Mouse (Mus musculus): ENCODE results near the gene Rims3.
A peak's percentile ranks its signal among the peaks of the same experiment; 100 is the strongest.

Gene Rims3

DNA sequence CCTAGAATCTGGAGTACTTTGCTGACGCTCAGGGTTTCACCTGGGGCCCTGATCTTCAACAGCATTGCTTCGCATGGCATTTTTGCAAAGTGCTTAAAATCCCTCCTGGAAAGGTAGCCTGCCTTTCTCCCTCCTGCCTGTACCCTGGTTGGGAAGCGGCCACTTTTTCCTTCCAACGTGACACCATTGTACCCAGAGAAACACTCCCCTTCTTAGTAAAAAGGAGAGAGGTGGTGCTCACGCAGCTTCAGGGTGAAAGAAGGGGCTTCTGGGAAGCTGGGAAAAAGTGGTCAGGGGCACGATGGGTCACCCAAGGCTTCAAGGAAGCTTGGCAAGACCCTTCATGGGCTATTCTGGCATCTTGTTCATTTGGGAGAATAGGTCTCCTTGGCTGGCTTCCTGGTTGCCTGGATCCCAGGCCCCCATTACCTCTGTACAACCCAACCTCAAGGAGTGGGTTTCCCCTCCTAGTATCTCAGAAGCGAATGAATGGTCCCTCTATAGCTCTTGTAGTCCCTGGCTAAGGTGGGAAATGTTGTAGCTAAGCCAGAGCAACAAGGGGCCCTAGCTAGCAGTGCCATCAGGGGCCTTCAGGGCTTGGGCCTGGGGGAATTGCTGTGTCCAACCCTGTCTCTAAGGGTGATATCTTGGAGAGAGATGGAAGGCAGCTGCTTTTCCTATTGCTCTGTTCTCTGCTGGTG, 894 bp downstream of the Rims3 start:
- no peak for DNase-seq

DNA sequence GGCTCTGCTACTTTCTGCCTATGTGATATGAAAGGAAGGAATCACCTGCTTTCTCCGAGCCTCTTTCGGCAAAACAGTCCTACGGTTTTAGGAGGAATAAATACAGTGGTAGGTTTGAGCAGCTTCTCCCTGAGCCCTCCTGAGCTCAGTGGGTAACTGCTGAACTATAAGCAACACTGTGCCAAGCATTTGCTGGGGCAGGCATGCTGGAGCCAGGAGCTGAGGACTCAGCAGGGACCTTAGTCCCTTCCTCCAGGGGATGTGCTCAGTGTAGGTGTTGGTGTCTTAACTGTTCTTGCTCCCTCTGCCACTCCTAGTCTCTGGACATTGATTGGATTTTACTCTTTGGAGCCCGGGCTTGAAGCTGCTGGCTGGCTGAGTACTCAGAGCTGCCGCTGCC, 1.8 kb downstream of the Rims3 start:
- DNase-seq: no peak

DNA sequence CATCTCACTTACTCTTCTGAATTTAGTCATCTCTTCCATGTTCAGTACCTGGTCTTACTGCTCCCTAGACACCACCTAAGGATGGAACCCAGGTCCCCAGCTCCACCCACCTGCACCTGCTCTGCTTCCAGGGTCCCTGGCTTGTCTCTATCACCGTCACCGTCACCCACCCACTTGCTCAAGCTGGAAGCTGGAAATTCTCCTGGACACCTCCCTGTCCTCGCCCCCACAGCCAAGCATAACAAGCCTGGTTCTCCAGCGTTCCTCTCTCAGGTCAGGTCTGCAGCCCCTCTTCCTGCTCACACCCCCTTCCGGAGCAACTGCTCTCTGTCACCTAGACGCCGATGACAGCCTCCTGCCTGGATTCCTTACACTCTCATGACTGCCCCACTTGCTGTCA, 5.2 kb downstream of the Rims3 start:
- no peak for DNase-seq

DNA sequence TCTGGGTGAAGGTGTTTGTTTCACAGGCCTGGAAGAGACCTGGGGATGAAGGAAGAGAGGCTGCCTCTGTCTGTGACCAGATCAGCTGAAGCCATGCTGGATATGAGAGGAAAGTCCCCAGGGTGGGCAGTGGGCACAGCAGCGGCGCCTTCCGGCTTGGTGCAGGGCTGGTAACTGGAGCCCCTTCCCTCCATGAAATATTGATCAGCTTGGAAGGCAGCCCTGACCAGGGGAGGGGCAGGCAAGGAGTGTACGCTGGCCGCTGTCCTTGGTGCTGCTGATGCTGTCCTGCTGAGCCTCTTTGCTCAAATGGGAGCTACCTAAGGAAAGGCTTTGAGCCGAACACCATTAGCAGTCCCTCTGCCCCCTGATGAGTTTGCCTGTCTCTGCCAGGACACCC, 11.6 kb downstream of the Rims3 start:
- peak; percentile 11 to 14 for DNase-seq

DNA sequence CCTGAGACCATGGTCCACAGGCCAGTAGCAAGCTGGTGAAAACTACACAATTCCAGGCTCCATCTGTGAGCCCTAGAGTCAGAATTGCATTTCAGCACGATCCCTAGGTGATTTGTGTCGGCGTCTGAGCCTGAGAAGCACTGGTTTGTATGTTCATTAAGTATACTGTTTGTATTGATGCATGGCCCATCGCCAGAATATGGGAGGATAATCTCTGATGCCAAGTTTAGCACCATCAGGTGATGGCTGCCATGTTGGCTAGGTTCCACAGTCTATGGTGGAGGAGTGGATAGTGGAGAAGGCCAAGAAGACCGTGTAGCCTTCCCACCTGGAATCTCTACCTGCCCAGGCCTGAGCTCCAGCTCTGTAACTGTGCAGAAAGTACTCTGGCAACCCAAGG, 13.6 kb downstream of the Rims3 start:
- no peak for DNase-seq

DNA sequence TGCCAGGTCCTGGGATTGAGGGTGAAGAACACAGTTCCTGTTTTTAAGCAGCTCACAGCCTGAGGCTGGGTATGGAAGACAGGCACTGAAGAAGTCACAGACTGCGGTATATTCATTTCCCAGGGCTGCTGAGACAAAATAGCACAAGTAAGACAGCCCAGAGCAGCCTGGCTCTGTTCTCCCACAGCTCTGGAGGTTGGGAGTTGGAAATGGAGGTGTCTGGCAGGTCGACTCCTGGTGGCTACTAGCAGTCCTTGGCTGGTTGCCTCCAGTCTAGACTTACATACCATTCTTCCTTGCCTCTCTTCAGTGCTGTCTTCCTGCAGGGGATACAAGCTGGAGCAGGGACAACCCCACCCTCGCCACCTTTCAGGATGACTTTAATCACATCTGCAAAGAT, 14.4 kb downstream of the Rims3 start:
- no peak for DNase-seq

DNA sequence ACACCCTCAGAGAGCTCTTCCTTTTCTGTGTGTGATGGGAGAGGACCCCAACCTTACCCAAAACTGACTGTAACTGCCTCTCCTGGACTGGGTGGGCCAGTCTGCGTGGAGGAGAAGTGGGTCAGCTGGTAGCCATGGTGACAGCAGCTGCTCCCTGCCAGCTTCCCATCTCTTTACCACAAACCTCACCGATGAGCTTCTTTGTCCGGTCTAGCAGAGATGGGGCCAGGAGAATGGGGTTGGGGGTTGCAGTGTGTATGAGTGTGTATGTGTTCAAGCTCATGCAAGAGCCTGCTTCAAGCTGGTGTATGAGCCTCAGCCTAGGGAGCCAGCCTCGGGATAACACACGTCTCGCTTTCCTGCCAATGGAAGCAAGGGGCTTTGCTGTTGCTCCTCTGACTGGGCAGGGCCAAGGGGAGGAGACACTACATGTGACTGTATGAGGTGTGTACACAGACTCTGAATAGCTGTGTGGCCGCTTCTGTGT, 15.7 kb downstream of the Rims3 start:
- no peak for DNase-seq

DNA sequence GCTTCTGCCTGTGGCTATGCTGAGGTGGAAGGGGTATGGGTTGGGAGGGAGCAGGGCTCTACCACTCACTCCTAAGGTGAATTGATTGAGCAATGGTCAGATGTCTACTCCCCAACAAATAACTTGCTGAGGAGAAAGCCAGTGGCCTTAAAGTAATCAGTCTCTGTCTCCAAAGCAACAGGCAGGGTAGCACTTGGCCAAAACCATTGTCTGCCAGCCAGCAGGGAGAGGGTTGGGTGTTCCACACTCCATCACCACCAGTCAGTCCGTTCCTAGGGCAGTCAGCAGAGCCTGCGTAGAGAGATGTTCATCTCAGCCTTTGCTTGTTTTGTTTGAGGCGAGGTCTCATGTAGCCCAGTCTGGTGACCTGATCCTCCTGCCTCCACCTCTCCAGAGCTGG, 21.3 kb downstream of the Rims3 start:
- DNase-seq: no peak

DNA sequence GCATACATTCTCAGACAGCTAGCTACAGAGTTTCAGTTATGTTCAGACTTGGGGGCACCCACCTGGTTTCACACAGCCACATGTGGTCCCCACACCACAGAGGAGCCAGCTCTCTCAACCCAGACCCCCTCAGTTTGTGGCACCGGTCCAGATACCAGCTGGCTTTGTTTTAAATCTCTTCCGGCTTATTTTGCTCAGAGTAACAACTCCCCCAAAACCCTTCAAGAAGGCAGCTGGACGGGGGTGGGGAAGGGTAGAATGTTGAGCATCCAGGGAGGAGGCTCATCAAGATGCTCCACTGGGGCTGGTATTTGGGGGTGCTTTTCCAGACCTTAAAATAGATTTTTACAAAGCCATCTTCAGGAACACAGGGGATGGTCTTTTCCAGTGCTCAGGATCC, 24.1 kb downstream of the Rims3 start:
- DNase-seq: no peak

DNA sequence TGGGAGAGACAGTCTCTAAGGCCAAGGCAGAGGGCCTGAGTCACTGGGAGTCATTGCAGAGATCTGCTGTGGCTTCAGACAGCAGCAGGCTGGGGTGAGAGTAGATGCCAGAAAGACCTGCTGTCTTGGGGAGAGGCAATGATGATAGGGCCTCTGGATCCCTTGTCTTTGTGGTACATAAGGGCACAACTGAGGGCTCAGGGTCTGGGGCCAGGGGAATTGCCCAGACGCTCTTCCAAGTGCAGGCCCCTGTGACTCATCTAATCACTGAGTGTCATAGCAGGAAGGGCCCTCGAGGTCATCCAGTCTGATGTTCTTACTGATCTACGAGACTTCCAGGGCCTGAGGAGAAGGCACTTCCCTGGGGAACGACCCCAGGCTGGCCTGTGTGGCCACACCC, 24.8 kb downstream of the Rims3 start:
- DNase-seq: no peak

DNA sequence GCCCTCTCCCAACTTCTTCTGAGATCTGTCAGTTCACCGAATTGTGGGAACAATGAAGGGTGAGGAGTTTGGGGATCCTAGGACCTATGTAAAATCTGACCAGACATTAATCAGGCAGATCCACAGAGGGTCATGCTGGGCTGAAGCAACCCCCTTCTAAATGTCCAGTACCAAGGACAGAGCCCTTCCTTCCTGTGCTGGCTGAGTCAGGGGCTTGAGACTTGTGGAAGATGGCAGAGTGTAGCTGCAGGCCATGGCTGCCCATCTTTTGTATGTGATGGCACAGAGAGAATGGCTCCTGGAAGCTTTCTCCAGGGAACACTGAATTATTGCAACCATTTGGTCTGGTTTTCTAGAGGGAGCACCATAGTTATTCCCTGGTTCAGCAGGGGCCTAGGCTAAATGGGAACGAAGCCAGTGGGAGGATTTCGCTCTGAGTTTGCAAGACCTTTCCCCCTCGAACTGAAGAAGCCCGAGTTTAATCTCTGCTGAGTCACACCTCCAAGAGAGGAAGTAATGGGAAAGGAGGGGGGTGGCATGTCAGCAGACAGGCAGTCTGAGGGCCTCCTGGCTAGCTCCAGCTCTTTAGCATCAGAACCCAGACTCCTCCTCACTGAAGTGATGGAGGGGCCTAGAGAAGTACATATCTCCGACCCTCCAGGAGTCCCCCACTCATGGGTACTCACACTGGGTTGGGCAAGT, 26.3 kb downstream of the Rims3 start:
- no peak for DNase-seq

DNA sequence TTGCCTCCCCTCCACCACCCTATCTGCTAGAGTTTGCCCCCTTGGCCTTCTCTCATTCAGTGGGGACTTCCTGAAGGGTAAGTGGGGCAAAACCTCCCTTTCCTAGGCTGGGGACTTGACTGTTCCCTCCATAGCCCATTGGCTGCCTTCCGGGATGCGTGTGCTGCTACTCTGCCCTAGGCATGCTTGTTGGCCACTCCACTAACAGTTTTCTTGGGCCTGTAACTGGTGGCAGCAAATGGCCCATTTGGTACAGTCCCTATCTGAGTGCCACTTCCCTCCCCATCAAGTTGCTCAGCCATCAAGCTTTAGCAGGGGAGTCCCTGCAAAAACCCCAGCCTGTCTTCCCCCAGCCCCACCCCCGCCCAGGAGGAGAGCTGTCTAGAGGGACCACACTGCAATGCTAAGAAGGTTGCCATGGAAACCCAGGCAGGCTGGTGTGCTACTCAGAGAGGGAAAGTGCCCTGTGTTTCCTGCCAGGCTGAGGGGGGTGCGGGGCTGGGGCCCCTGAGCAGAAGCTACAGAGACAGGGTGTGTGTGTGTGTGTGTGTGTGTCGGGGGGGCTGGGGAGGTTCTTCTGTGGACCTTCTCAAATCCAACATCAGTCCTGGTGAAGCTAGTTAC, 27.5 kb downstream of the Rims3 start:
- DNase-seq: no peak

DNA sequence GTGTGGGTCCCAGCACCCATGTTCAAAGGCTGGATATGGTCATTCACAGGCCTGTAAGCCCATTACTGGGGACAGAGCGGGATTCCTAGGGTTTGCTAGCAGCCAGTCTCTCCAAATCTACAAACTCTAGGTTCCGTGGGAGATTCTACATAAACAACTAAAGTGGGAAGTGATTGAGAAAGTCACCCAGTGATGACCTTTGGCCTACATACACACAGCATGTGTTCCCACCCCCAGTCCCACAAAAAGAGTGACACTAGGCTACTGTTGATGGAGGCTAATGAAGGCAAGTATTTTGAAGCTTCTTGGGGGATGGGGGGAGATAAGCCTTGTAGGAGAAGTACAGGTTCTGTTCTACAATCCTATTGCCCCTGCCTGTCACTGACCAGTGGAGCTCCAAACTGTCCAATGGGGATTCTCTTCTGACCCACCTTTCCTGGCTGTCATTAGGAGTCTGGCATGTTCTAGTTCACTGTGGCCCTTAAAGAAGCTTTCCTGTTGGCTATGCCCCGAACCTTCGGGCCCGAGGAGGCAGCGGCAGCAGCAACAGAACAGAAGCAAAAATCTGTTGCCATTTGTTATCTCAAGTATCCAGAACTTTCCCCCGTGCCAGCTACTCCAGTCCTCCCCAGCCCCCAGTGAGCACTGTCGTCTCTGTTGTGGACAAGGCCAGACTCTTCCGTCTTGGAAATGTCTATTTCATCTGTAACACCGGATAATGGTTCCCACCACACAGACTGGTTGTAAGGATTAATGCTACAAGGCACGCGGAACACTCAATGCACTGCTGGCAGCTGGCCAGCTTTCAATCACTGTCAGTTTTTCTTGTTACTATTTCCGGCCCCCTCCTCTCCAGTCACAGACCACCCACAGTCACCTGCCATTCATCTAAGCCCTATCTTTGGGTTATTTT, 30.8 kb downstream of the Rims3 start:
- no peak for DNase-seq

DNA sequence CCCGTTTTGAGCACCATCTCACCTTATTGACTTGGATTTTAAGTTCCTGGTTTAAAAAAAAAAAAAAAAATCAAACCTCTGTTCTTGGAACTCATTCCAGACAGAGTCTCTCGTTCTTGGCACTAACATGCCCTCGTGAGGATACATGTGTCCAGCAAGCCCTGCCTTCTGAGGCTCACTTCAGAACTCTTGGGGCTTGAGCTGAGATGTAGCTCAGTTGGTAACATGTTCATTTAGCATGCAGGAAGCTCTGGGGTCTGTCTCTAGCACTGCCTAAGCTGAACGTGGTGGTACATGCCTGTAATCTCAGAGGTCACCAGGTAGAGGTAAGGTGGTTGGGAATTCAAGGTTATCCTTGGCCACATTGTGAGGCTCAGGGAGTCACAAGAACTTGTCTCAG, 31.5 kb downstream of the Rims3 start:
- no peak for DNase-seq

DNA sequence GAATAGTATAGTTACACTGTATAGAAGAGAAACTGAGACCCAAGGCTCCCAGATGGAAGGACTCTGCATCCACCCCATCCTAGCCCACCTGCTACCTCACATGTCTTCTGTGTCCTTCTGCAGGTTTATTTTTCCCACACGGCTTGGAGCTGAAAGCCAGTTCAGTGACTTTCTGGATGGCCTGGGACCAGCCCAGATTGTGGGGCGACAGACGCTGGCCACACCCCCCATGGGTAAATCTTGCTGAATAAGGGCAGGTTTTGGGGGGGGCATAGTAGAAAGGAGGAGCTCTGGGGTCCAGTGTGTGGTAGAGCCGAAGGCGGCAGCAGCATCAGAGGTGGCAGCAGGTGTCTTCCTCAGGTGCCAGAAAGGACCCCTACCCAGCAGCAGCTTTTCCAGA, 32.2 kb downstream of the Rims3 start:
- DNase-seq: no peak

DNA sequence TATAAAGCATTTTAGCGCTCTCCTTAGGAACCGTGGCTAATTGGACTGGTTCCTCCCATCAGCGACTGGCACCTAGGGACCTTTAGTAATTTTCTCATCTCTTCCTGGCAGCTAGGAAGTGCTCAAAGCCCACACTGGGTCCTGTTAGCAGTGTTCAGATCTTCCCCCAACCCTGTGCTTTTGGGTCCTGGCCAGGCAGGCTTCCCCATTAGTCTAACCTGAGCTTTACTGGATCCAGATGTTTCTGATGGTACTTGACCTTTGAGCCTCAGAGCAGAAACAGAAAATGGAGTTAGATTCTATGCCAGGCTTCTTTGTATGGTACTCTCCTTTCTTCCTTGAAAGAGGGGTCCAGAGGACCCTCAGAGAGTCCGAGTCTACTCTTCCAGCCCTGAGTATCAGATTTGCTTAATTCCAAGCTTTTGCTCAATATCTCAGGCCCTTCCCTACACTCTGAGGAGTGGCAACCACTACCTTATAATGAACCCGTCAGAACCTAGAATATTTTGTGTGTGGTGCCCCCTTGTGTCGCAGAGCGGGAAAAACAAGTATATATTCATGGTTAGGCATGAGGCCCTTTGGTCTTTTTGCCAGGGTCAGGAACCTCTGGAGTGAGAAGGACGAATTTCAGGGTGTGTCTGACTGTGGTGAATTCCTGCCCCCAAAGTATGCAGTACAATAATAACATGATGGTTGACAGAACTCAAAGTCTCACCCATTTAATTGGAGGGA, 32.9 kb downstream of the Rims3 start:
- DNase-seq: peak; percentile 65 to 70

DNA sequence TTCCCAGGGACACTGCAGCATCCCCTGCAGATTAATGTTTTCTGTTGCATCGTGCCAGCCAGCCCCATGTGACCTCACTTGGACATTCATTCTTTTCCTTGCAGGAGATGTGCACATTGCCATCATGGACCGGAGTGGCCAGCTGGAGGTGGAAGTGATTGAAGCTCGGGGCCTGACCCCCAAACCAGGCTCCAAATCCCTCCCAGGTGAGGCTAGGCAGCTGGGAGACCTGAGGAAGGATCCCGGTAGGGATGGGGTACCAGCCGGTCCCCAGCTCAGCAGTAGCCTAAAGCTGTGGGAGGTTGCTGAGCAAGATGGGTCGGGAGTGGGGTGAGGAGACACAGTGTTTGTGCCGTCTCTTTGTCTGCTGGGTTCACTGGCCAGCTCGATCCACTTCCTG, 34.3 kb downstream of the Rims3 start:
- DNase-seq: no peak

DNA sequence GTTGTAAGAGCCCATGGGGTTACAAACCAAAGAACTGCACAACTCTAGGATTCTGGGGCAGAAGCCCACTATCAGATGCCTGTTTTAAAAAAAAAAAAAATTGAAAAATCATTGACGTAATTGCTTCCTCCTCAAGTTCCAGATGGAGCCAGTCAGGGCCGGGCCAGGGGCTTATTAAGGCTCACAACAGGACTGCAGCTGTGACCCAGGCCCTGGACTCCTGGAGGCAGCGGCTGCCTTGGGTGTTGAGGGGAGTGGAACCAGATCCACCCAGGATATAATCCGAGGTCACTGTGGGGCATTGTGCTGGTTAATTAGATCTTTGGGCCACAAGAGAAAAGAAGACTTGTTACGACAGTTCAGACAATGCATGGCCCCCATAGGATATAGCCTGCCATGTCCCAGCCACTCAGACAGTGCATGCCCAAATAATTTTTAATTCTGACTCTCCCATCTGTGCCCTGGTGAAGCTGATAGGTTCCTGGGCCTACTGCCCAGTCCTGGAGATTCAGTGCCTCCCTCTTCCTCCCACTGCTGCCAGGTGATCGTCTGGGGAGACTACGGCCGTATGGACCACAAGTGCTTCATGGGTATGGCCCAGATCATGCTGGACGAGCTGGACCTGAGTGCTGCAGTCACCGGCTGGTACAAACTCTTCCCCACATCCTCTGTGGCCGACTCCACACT, 36.3 kb downstream of the Rims3 start:
- no peak for DNase-seq

DNA sequence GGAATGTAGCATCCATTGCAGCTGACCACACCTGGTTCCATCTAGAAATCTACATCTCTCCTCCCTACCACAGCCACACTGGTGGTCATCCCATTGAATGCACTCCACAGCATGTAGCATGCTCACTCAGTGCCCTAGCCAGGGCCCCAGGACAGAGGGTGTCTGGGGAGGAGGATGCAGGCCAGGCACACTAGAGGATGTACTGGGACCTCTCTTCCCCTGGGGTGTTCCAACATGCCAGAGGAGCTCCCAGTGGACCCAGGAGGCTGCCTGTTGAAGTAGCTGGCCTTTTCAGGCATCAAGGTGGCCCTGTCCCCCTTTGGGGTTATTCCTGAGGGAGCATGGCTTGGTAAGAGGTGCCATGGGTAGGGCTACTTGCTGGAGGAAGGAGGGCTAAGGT, 37.3 kb downstream of the Rims3 start:
- DNase-seq: no peak

DNA sequence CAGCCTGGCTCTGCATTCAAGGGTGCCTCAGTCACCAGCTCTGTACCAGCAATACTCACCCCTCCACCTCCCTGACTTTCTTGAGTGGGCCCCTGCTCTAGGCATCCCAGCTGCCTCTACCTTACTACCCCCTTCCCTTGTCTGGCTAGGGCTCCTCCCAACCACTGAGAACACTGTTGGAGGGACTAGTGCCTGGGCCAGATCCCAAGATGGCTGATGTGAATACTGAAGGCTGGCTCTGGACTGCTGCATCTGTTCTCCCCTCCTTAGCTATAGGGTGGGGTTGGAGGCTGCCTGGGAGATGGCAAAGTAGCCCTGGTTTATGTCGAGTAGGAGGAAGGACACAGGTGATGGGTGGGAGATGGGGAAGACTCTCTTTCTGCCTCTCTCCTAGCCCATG, 37.9 kb downstream of the Rims3 start:
- DNase-seq: no peak

DNA sequence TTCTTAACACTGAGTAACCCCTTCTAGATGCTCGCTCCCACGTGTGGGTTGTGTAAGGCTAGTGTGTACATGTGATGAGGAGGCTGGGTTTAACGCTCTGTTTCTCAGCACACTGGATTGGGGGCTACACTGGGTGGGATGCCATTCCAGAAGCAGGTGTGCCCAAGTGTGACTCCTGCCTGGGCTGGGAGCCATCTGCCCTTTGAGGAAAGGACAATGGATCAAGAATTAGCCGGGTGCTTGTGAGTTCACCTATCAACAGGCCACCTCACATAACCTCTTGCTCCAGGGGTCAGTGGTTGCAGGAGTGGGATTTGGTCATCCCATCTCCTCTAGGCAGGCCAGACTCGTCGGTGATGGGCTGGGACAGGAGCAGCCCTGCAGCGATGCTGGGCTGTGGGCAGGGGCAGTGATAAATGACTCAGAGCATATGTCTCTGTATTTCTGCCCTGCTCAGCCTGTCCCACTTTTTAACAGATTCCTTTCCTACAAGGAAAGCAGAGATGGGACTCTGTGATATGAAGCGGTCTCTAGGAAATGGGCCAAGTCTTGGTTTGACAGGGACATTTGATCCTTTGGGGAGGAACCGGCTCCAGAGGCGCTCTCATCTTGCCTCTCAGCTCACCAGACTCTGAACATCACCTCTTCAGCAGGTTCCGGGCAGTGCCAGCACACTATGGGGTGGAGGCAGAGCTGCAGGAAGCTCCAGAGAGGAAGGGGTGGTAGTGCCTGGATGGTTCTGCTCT, 39.2 kb downstream of the Rims3 start:
- DNase-seq: no peak

Data from B cell, adult 2 months (primary cell).